Mouse (Mus musculus): ENCODE results near the gene Dgki. TPM values are rescaled to one million over a fixed set of nuclear protein-coding genes. Genes with fewer than 3 reads are reported as not detected.

The Dgki gene
- total RNA-seq, 2 experiments from 2014 or later, result 0.20 to 0.21 TPM

DNA sequence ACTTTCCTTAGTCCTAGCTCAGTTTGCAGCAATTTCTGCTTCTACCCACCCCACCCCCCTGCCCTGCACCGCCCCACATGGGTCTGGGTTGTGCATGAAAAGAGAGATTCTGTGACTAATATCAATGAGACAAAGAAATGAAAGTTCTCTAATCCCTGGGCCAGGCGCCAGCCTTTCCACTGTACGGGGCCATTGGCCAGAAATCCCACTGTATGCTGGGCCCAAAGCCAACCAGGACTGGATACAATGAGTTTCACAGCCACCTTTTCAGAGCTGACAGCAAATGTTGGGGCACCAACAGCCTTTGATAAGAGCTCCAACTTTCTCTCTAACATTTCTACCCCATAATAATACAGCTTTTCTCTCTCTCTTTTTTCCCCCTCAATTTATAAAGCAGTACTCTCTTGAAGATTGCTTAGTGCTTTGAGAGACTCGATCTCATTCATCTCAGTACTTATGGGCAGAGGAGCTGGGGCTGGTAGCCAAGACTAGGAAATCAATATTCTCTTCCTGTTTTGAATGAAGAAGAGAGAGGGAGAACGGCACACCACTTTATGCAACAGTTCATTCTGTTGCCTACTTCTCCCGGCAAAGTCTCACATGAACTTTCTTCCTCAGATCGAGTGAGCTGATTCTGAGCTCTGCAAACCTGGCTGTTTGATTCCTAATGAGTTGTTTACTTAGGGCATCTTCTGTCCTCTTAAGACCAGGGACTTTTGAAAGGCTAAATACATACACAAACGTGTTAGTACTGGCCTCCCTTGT lies 480.8 kb downstream of the Dgki start:
- no peak for ATAC-seq (replicated peaks; ENCODE audit: poor library complexity)

- no peak for ATAC-seq (replicated peaks; ENCODE audit: poor library complexity)
Observed at GRCm38 (mm10) chr6:36818281-36819018, 481.5 kb downstream of the Dgki start.

- ATAC-seq (replicated peaks; ENCODE audit: poor library complexity), result no peak
Observed at GRCm38 (mm10) chr6:36816666-36817065, 483.3 kb downstream of the Dgki start.

GRCm38 (mm10) chr6:36815992-36816391 lies 484.0 kb downstream of the Dgki start:
- no peak for ATAC-seq (replicated peaks; ENCODE audit: poor library complexity)

DNA sequence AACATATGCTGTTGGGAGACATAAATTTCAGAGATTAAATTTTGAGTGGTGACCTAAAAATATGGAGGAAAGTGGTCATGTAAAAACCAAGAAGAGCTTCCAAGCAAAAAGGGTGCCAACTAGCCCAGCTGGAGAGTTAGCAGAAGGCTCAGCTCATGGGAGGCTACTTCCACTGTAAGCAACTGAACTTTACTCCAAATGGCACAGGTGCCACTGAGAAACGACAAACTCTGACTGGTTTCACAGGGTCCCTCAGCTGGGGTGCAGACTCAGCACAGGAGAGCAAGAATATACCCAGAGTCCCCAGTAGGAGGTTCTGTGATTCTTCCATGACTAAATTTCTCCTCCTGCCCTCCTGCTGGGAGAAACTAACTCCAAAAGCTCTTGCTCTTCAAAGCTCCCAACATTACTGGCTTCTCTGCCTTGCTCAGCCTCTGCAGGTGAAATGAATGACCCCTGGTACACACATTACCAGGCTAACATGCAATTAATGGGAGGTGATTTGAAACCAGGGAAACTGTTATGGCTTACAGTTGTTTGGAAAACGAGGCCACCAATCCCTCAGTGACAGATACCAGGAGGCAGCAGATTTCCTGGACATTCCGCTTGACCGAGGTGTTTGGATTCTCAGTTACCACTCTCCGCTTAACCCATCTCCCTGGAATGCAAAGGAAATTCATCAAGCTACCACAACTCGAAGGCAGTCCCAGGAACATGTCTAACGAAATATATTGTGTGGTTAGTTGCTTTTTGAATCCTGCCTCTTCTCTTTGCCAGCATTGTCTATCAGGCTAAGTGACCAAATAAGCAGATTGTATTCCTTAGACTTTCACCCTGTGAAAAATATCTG lies 487.1 kb downstream of the Dgki start:
- ATAC-seq (replicated peaks; ENCODE audit: poor library complexity), result no peak

- no peak for ATAC-seq (replicated peaks; ENCODE audit: poor library complexity)
Observed at GRCm38 (mm10) chr6:36810448-36810847, 489.5 kb downstream of the Dgki start.

- ATAC-seq (replicated peaks; ENCODE audit: poor library complexity), result peak; percentile 60
Observed at GRCm38 (mm10) chr6:36809747-36810285, 490.2 kb downstream of the Dgki start, which contains the start of gene Ptn. Gene Ptn (minus strand): TSS chr6:36810220.

DNA sequence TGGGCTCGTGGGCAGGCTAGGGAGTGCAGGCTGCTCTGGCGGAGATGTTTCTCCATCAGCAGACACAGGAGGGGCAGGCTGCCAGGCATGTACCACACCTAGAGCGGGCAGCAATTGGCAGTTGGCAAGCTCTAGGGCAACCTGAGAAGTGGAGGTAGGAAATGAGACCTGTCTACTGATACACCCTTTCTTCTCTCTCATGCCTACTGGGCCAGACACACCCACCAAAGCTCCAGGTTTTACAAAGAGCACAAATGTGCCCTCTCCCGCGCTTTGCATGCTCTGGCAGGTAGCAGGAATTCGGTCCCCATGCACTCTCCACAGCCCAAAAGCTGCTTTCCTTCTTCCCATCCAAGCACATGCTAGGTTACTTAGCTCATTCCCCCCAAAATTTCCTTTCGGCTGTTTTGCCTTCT lies 490.7 kb downstream of the Dgki start:
- ATAC-seq (replicated peaks; ENCODE audit: poor library complexity), result 0 out of 2 replicates have a peak, but pooled peaks have one; percentile 4

DNA sequence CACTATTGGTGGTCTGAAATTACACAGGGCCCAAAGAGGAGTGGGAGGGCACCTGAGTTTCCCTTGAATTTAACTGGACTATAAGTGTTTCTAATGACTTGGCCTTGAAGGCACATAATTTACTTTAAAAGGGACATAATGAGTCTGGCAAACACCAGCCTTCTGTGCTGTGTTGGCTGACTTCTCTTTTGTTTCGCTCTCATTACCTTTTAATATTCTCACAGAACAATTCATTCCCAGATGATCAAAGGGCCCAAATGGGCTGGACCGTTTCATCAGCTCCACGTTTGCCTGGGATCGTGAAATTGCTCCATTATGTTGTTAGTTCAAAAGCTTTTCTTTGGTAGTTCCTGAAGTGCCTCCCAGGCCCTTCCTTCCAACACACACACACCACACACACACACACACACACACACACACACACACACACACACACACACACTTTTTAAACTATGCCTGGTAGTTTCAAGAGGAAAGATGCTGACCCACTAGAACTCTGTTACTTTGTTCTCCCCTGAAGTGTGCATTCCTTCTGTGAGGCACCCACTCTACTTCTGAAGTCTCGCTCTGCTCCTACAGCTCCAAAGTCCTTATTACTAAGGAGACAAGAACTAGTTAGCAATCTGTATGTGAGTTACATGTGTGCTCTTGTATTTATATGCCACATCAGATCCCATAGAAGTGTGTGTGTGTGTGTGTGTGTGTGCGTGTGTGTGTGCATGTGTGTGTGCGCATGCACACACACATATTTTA lies 491.5 kb downstream of the Dgki start:
- no peak for ATAC-seq (replicated peaks; ENCODE audit: poor library complexity)

DNA sequence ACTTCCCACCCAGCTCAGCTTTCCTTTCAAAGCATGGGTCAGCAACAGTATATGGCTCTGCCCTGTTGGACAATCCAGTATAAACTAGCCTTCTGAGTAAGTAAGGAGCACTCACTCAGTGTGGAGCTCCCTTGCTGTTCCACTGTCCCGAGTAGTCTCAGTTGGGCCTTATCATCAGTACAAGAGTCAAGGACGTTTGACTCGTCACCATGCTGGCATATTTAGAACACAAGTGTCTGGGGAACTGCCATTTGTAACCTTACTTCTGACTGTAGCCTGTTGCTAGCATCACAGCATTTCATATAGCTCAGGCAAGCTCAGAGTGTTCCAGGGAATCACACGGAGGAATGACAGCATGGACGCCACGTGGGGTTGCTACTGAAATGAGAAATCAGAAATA lies 493.1 kb downstream of the Dgki start:
- ATAC-seq (replicated peaks; ENCODE audit: poor library complexity), result no peak

DNA sequence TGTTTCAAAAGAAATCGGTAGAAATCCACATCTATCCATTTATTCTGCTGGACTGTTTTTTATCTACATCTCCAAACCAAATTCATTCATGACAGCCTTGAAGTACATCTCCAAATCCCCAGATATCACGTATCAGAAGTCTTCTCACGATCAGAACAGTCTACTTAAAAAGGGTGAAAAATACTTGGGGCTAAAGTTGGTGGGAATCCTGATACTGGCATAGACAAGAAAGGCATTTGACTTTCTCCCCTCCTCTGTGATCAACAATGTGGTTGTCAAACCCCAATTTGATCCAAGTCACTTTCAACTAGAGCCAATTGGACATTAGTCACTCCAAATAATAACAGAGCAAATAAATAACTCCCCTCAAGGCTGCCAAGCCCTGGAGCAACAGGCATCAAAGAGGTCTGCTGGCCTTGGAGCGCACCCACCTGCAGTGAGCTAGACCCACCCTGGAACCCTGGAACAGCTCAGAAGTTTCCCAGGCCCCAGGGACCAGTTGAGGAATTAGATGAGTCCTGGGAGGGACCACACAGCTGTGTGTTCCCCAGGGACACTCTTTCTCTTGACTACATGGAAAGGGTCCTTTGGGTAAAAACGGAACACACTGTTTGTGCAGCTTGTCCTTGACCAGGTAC lies 499.6 kb downstream of the Dgki start:
- ATAC-seq (replicated peaks; ENCODE audit: poor library complexity), result no peak

- ATAC-seq (replicated peaks; ENCODE audit: poor library complexity), result no peak
Observed at GRCm38 (mm10) chr6:36797066-36797655, 502.8 kb downstream of the Dgki start.

Other genes starting within 250 kb of the Dgki start
- gene Creb3l2, start 142.0 kb upstream of the Dgki start, total RNA-seq (2015), result 9.3 and 11.2 TPM in 2 replicates
- 2.2 and 2.9 TPM in 2 replicates for gene Creb3l2, start 142.0 kb upstream of the Dgki start, total RNA-seq (2017)
- not detected in 2 replicates for gene Akr1d1, start 230.0 kb upstream of the Dgki start, total RNA-seq (2015)
- gene Akr1d1, start 230.0 kb upstream of the Dgki start, total RNA-seq (2017), result not detected in 2 replicates